Mouse (Mus musculus) bone marrow, adult 2 months (tissue): ENCODE measurements around the gene Coro6.

Experiments used
- CTCF ChIP-seq: fragments of 200-500 bp; IDR thresholded peaks from 2 replicates; pipeline ENCODE4 v1.5.1; 2011; ENCODE audit warnings: low read length, control low read depth; ENCODE audit not compliant: control insufficient read depth, insufficient read depth
- POLR2A ChIP-seq: fragments of 200-500 bp; IDR thresholded peaks from 2 replicates; pipeline ENCODE4 v1.6.1; 2011; ENCODE audit warnings: low read depth, mild to moderate bottlenecking, control low read depth, low read length, borderline replicate concordance; ENCODE audit not compliant: control insufficient read depth

GRCm38 (mm10) chr11:77516553-77517425 lies 54.6 kb downstream of the Coro6 start:
- TF ChIP-seq CTCF = no peak
- TF ChIP-seq POLR2A = no peak
